Mouse (Mus musculus): ENCODE measurements around the gene Zfp967.

Zfp967 gene

GRCm38 (mm10) chr2:176520756-176521155 lies at the start of gene Zfp967:
TSS of gene Zfp967 (plus strand) at chr2:176521056.
- no CpG with 5 or more reads among the region's 9 CpGs for WGBS

GRCm38 (mm10) chr2:176486683-176487082 lies 34.2 kb upstream of the Zfp967 start, which contains the start of gene Gm14434:
TSS of gene Gm14434 (minus strand) at chr2:176486783.
- WGBS, result no CpG with 5 or more reads among the region's 4 CpGs

Measured in cerebral cortex, adult 2 months (tissue).